Mouse (Mus musculus) frontal cortex, postnatal 25 days (tissue): Measurements from ENCODE around the gene Sema3c.

Experiments used
- DNase-seq, 2 experiments: peaks; one replicate each; pipeline ENCODE4 v3.0.0; 2022; ENCODE audit warnings: low spot score in 2 of 2

Gene Sema3c

GRCm38 (mm10) chr5:17776571-17776970 lies 202.5 kb downstream of the Sema3c start:
- no peak for DNase-seq
